Mouse (Mus musculus) kidney, postnatal 14 days (tissue): Measurements from ENCODE around the gene Thbs2.
"Not testable (repeated sequence)": the region's sequence is repeated elsewhere in the genome, so short reads cannot be mapped to it uniquely, and the experiment has no call there.

ENCODE experiments used
- DNase-seq: peaks from one replicate; pipeline ENCODE4 v3.0.0; 2022; ENCODE audit warnings: mixed read lengths

Gene Thbs2

GRCm38 (mm10) chr17:14627828-14628338, 66.2 kb downstream of the Thbs2 start:
- DNase-seq: no peak

GRCm38 (mm10) chr17:14624433-14624832, 69.6 kb downstream of the Thbs2 start:
- DNase-seq: no peak

GRCm38 (mm10) chr17:14621006-14621405, 73.0 kb downstream of the Thbs2 start:
- not testable (repeated sequence) for DNase-seq

GRCm38 (mm10) chr17:14620037-14620436, 74.0 kb downstream of the Thbs2 start:
- no peak for DNase-seq

GRCm38 (mm10) chr17:14619038-14619437, 75.0 kb downstream of the Thbs2 start:
- DNase-seq: no peak
